Mouse (Mus musculus): Measurements from ENCODE around the gene Sirt2.

DNA sequence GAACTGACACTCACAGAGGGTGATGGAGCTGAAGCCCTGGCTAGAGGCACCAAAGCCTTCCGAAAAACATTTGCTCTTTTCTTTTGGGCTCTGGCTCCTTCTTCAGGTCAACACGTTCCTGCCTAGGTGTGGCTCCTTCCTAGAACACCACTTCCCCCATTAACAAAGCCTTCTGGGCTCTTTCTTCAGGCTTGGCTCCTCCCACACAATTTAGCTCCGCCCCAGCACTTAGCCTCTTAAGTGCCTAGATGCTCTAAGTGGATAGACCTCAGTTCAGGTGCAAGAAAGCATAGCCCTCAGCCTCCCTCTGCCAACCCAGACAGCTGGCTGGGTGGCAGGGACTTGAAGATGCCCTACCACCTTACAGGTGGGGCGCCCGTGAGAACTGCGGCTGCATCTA, 30.8 kb upstream of the Sirt2 start:
- TF ChIP-seq CTCF (IDR thresholded peaks at IDR 0.05; ENCODE audit: low read depth) (no peak), EP300 (IDR thresholded peaks at IDR 0.05; ENCODE audit: low read depth) (no peak)

Data from heart, postnatal 0 days (tissue).